Mouse (Mus musculus) neural tube, embryonic 11.5 days (tissue): ENCODE data around the gene Fam219a. TPM values are rescaled to one million over a fixed set of nuclear protein-coding genes. Genes with fewer than 3 reads are reported as not detected.

Experiments used
- ATAC-seq: fragments of 200-750 bp; cut with Nextera tagmentation; 2 replicates; pipeline ENCODE4 v1.8.0; 2017; ENCODE audit warnings: moderate number of reproducible peaks, mild to moderate bottlenecking, moderate TSS enrichment, moderate library complexity; ENCODE audit not compliant: insufficient read depth, low FRiP score, low TSS enrichment
- DNase-seq: peaks from one replicate; pipeline ENCODE4 v3.0.0-alpha.2; 2015; ENCODE audit warnings: low spot score
- H3K27ac ChIP-seq: fragments of 300-500 bp; sonication (generic); 2 replicates; pipeline ENCODE4 v1.5.1; 2014; ENCODE audit warnings: low read depth, mild to moderate bottlenecking, low read length
- H3K27me3 ChIP-seq: fragments of 300-500 bp; sonication (generic); 2 replicates; pipeline ENCODE4 v1.6.1; 2014; ENCODE audit warnings: mild to moderate bottlenecking, low read length, mixed read lengths; ENCODE audit not compliant: control insufficient read depth, insufficient read depth
- H3K36me3 ChIP-seq: fragments of 300-500 bp; sonication (generic); 2 replicates; pipeline ENCODE4 v1.6.1; 2014; ENCODE audit warnings: mild to moderate bottlenecking, low read length, moderate library complexity, mixed read lengths; ENCODE audit not compliant: control insufficient read depth, insufficient read depth
- H3K4me1 ChIP-seq: fragments of 300-500 bp; sonication (generic); 2 replicates; pipeline ENCODE4 v1.6.1; 2014; ENCODE audit warnings: low read length, mixed read lengths; ENCODE audit not compliant: control insufficient read depth, insufficient read depth
- H3K4me2 ChIP-seq: fragments of 300-500 bp; sonication (generic); 2 replicates; pipeline ENCODE4 v1.6.1; 2014; ENCODE audit warnings: low read depth, mild to moderate bottlenecking, moderate library complexity
- H3K4me3 ChIP-seq: fragments of 300-500 bp; sonication (generic); 2 replicates; pipeline ENCODE4 v1.5.1; 2014; ENCODE audit warnings: low read depth, low read length
- H3K9ac ChIP-seq: fragments of 300-500 bp; sonication (generic); 2 replicates; pipeline ENCODE4 v1.6.1; 2014; ENCODE audit warnings: mild to moderate bottlenecking, low read length
- H3K9me3 ChIP-seq: fragments of 300-500 bp; sonication (generic); 2 replicates; pipeline ENCODE4 v1.6.1; 2016; ENCODE audit warnings: low read length; ENCODE audit not compliant: control insufficient read depth
- WGBS: fragments of 180-500 bp; shearing (Covaris S2); extraction: QIAGEN DNeasy Blood & Tissue Kit; methylation state at CpG from one replicate; pipeline ENCODE4 v1.1.7; 2014; 5-methylcytosine and 5-hydroxymethylcytosine counted together
- polyA plus RNA-seq: library from polyadenylated mRNA; unstranded; fragments of >200 nt; fragmentation: Nextera tagmentation; extraction: Ambion mirVana; gene quantifications from 2 replicates; pipeline ENCODE4 v1.2.1, GENCODE M21; 2014

Fam219a gene
- polyA plus RNA-seq, 1 experiment from 2014 or later = 11.6 TPM

GRCm38 (mm10) chr4:41498921-41499391 lies 70.4 kb downstream of the Fam219a start:
- Histone ChIP-seq H3K9ac (0 out of 2 replicates have a peak overlapping the region, but pooled peaks have one; percentile 29), H3K4me2 (peak overlapping the region; percentile 44), H3K4me1 (peaks cover 12% of the 10 kb centered on the region), H3K27me3 (peaks cover 64% of the 10 kb centered on the region), H3K27ac (no peak overlapping the region), H3K36me3 (no peaks in the 10 kb centered on the region), H3K9me3 (no peaks in the 10 kb centered on the region), H3K4me3 (peak overlapping the region; percentile 18)
- 3% methylated on average over 43 of the region's 43 CpGs for WGBS
- peak; percentile 59 for DNase-seq
- no peak for ATAC-seq

GRCm38 (mm10) chr4:41497995-41498845 lies 71.1 kb downstream of the Fam219a start:
- Histone ChIP-seq H3K9me3 (no peaks in the 10 kb centered on the region), H3K36me3 (no peaks in the 10 kb centered on the region), H3K4me3 (peak overlapping the region; percentile 18), H3K27ac (no peak overlapping the region), H3K27me3 (peaks cover 64% of the 10 kb centered on the region), H3K4me2 (peak overlapping the region; percentile 44), H3K4me1 (peaks cover 12% of the 10 kb centered on the region), H3K9ac (0 out of 2 replicates have a peak overlapping the region, but pooled peaks have one; percentile 2)
- 5% methylated on average over 72 of the region's 72 CpGs for WGBS
- DNase-seq = peak; percentile 25
- 0 out of 2 replicates have a peak, but pooled peaks have one; percentile 23 for ATAC-seq

GRCm38 (mm10) chr4:41497579-41497978 lies 71.8 kb downstream of the Fam219a start:
- H3K9me3 ChIP-seq = no peaks in the 10 kb centered on the region
- WGBS = under 1% methylated on average over 34 of the region's 34 CpGs
- ATAC-seq (peak; percentile 29; the same call in 1 of the 2 replicates), DNase-seq (peak; percentile 66)
- H3K4me2 ChIP-seq = peak overlapping the region; percentile 44
- peak overlapping the region; percentile 18 for H3K4me3 ChIP-seq
- peaks cover 12% of the 10 kb centered on the region for H3K4me1 ChIP-seq
- H3K9ac ChIP-seq = 0 out of 2 replicates have a peak overlapping the region, but pooled peaks have one; percentile 2
- H3K27me3 ChIP-seq = peaks cover 64% of the 10 kb centered on the region
- H3K36me3 ChIP-seq = no peaks in the 10 kb centered on the region
- H3K27ac ChIP-seq = no peak overlapping the region

GRCm38 (mm10) chr4:41497046-41497445 lies 72.3 kb downstream of the Fam219a start:
- Histone ChIP-seq H3K9me3 (no peaks in the 10 kb centered on the region), H3K4me1 (peaks cover 12% of the 10 kb centered on the region), H3K36me3 (no peaks in the 10 kb centered on the region), H3K27ac (no peak overlapping the region), H3K9ac (no peak overlapping the region), H3K4me2 (no peak overlapping the region), H3K27me3 (peaks cover 61% of the 10 kb centered on the region), H3K4me3 (no peak overlapping the region)
- no peak for DNase-seq
- no peak for ATAC-seq
- WGBS = 50% methylated on average over 5 of the region's 5 CpGs

- Histone ChIP-seq H3K27ac (no peak overlapping the region), H3K9ac (no peak overlapping the region), H3K4me1 (peaks cover 12% of the 10 kb centered on the region), H3K27me3 (peaks cover 51% of the 10 kb centered on the region), H3K4me2 (no peak overlapping the region), H3K4me3 (no peak overlapping the region), H3K36me3 (no peaks in the 10 kb centered on the region), H3K9me3 (no peaks in the 10 kb centered on the region)
- DNase-seq (no peak), ATAC-seq (no peak)
- 95% methylated on average over 11 of the region's 11 CpGs for WGBS
Measured at GRCm38 (mm10) chr4:41495850-41496249, 73.5 kb downstream of the Fam219a start.

GRCm38 (mm10) chr4:41495076-41495475 lies 74.3 kb downstream of the Fam219a start:
- 91% methylated on average over 4 of the region's 4 CpGs for WGBS

GRCm38 (mm10) chr4:41494378-41494777 lies 75.0 kb downstream of the Fam219a start:
- H3K9ac ChIP-seq = no peak overlapping the region
- ATAC-seq (no peak), DNase-seq (no peak)
- H3K4me3 ChIP-seq = no peak overlapping the region
- 52% methylated on average over 3 of the region's 3 CpGs for WGBS
- H3K27me3 ChIP-seq = peaks cover 36% of the 10 kb centered on the region
- H3K4me1 ChIP-seq = peaks cover 12% of the 10 kb centered on the region
- no peak overlapping the region for H3K27ac ChIP-seq
- no peaks in the 10 kb centered on the region for H3K9me3 ChIP-seq
- H3K36me3 ChIP-seq = no peaks in the 10 kb centered on the region
- no peak overlapping the region for H3K4me2 ChIP-seq

More at GRCm38 (mm10) chr4:41495076-41495475, 74.3 kb downstream of the Fam219a start:
- no peak overlapping the region for H3K27ac ChIP-seq
- peaks cover 43% of the 10 kb centered on the region for H3K27me3 ChIP-seq
- no peaks in the 10 kb centered on the region for H3K36me3 ChIP-seq
- no peak for ATAC-seq
- no peak overlapping the region for H3K4me3 ChIP-seq
- no peak overlapping the region for H3K4me2 ChIP-seq
- no peaks in the 10 kb centered on the region for H3K9me3 ChIP-seq
- peaks cover 12% of the 10 kb centered on the region for H3K4me1 ChIP-seq
- H3K9ac ChIP-seq = no peak overlapping the region
- no peak for DNase-seq

GRCm38 (mm10) chr4:41493464-41494116 lies 75.7 kb downstream of the Fam219a start:
- H3K4me1 ChIP-seq = peaks cover 9% of the 10 kb centered on the region
- H3K27me3 ChIP-seq = peaks cover 28% of the 10 kb centered on the region
- DNase-seq (no peak), ATAC-seq (no peak)
- WGBS = 76% methylated on average over 3 of the region's 3 CpGs
- no peak overlapping the region for H3K4me3 ChIP-seq
- H3K36me3 ChIP-seq = no peaks in the 10 kb centered on the region
- H3K9me3 ChIP-seq = no peaks in the 10 kb centered on the region
- no peak overlapping the region for H3K27ac ChIP-seq
- no peak overlapping the region for H3K9ac ChIP-seq
- no peak overlapping the region for H3K4me2 ChIP-seq
